Mouse (Mus musculus) mature B cell (primary cell): ENCODE data around the gene Gm14327.
"Not testable (repeated sequence)": the region's sequence is repeated elsewhere in the genome, so short reads cannot be mapped to it uniquely, and the experiment has no call there.

Source experiments
- in situ Hi-C: fragments of 300-500 bp; cut with MboI; formaldehyde crosslinking; loops from 2 replicates; pipeline ENCODE4 v1.14.3; 2019

Gene Gm14327

GRCm38 (mm10) chr2:177897046-177897578 lies at the start of gene Gm14327:
Gm14327 (plus strand) TSS chr2:177897096.
- in situ Hi-C loops = not testable (repeated sequence)

- in situ Hi-C loops = not testable (repeated sequence)
These were observed 34.6 kb upstream of the Gm14327 start for GRCm38 (mm10) chr2:177862254-177862653.

- in situ Hi-C loops = not testable (repeated sequence)
These were observed 9.2 kb upstream of the Gm14327 start for GRCm38 (mm10) chr2:177887743-177888142.

- in situ Hi-C loops = not testable (repeated sequence)
These were observed 1.3 kb downstream of the Gm14327 start for GRCm38 (mm10) chr2:177898171-177898570.

DNA sequence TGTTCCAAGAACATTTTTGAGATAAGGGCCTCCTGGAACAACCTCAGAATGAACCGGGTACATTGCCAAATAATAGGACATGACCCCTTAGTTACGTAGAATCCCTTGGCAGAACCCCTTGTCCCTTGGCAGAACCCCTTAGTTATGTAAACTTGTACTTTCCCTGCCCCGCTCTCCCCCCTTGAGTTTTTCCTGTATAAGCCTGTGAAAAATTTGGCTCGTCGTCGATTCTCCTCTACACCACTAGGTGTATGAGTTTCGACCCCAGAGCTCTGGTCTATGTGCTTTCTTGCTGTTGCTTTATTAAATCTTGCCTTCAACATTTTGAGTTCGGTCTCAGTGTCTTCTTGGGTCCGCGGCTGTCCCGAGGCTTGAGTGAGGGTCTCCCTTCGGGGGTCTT lies 6.4 kb downstream of the Gm14327 start:
- in situ Hi-C loops = not testable (repeated sequence)

DNA sequence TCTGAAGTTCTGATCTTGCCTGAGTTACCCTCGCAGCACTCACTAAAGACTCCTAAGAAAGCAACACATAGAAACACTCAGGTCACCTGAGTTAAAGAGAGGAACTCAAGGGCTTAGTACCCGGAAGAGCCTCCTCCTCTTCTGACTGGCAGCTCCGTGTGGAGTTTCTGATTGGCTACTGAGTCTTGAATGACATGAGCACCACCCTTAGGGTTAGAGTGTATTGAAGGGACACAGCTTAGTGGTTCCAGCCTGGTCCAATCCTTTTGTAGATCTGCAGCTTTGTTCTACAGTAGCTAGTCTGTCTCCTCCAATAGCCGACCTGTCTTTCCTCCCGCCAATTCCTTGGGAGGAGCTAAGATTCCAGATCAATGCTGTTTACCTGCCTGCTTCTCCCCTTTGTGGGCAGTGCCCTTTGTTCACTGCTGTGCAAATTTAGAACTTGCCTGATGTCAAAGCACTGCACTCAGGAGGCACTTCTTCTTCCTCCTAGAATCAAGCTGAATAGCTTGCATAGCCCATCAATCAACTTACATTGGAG lies 28.7 kb downstream of the Gm14327 start, which contains the start of gene Zfp972:
Gene Zfp972, minus strand, starts transcription at position 51 of the 541 bp plus-strand sequence.
- in situ Hi-C loops = not testable (repeated sequence)
